In the genomic region with DNA sequence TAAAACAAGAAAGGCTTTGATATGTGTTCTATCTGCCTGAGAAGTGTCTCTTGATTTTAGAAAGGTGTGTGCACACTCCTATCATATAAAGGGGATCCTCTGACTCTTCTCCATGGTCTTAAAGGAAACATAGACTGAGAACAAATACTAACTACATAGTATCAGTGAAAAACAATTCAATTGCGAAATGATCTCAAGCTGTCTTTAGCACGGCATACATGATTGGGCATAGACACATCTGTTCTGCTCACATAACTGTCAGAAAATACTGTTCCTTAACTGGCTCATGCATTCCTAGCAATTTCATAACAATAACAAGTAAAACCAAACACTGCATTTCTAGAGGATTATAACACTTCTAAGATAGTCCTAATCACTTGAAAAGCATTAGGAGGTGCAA, we compare ENCODE assay signal across 26 mouse cellular contexts.
"Had no signal": no experiment of that assay in that cellular context is flagged by ENCODE, and none has a peak within 500 bp of the region (broad histone marks: within the 10 kb centered on the region; RNA-seq: fewer than 3 reads in every experiment).

No protein-coding gene starts in this region.

- H3K27me3 ChIP-seq: heart, embryonic 13.5 days; heart, embryonic 15.5 days; hindbrain, embryonic 13.5 days; hindbrain, embryonic 15.5 days; kidney, embryonic 15.5 days; limb, embryonic 13.5 days; limb, embryonic 15.5 days; liver, embryonic 12.5 days had no signal

- H3K4me2 ChIP-seq: heart, embryonic 13.5 days; heart, embryonic 15.5 days; hindbrain, embryonic 13.5 days; hindbrain, embryonic 15.5 days; kidney, embryonic 15.5 days; limb, embryonic 13.5 days; limb, embryonic 15.5 days; liver, embryonic 12.5 days had no signal

- H3K9ac ChIP-seq: heart, embryonic 13.5 days; heart, embryonic 15.5 days; hindbrain, embryonic 13.5 days; hindbrain, embryonic 15.5 days; kidney, embryonic 15.5 days; limb, embryonic 13.5 days; limb, embryonic 15.5 days; liver, embryonic 12.5 days had no signal

- H3K36me3 ChIP-seq: heart, embryonic 10.5 days; heart, embryonic 13.5 days; heart, embryonic 15.5 days; hindbrain, embryonic 13.5 days; hindbrain, embryonic 15.5 days; kidney, embryonic 15.5 days; limb, embryonic 13.5 days; limb, embryonic 15.5 days; liver, embryonic 12.5 days had no signal

- ATAC-seq: hindbrain, postnatal 0 days; intestine, embryonic 16.5 days; liver, embryonic 12.5 days had no signal

- DNase-seq: gastrocnemius, adult 2 months; gastrocnemius, postnatal 10 days; gastrocnemius, postnatal 25 days; heart, adult 18-20 months; heart, postnatal 14 days; heart, postnatal 36 days; kidney, adult 11 months; kidney, adult 2 months; kidney, adult 9 months; kidney, postnatal 10 days; kidney, postnatal 25 days; kidney, postnatal 4 days; layer of hippocampus, adult 9-11 months; layer of hippocampus, postnatal 36 days; left cerebral cortex, postnatal 4 days had no signal

- H3K4me3 ChIP-seq: gastrocnemius, adult 2 months; heart, embryonic 10.5 days; heart, embryonic 13.5 days; heart, embryonic 15.5 days; hindbrain, embryonic 13.5 days; hindbrain, embryonic 15.5 days; kidney, embryonic 15.5 days; limb, embryonic 13.5 days; limb, embryonic 15.5 days; liver, embryonic 12.5 days had no signal

- H3K9me3 ChIP-seq: heart, embryonic 10.5 days; heart, embryonic 13.5 days; heart, embryonic 15.5 days; hindbrain, embryonic 13.5 days; hindbrain, embryonic 15.5 days; kidney, embryonic 15.5 days; limb, embryonic 13.5 days; limb, embryonic 15.5 days; liver, embryonic 12.5 days had no signal

- H3K4me1 ChIP-seq: heart, embryonic 13.5 days; heart, embryonic 15.5 days; hindbrain, embryonic 13.5 days; hindbrain, embryonic 15.5 days; kidney, embryonic 15.5 days; limb, embryonic 13.5 days; limb, embryonic 15.5 days; liver, embryonic 12.5 days had no signal

- H3K27ac ChIP-seq: gastrocnemius, adult 2 months; heart, embryonic 10.5 days; heart, embryonic 13.5 days; heart, embryonic 15.5 days; hindbrain, embryonic 13.5 days; hindbrain, embryonic 15.5 days; hindbrain, postnatal 0 days; kidney, embryonic 15.5 days; limb, embryonic 13.5 days; limb, embryonic 15.5 days; liver, embryonic 12.5 days had no signal
